ENCODE assay signal across 9 mouse cellular contexts in the genomic region with DNA sequence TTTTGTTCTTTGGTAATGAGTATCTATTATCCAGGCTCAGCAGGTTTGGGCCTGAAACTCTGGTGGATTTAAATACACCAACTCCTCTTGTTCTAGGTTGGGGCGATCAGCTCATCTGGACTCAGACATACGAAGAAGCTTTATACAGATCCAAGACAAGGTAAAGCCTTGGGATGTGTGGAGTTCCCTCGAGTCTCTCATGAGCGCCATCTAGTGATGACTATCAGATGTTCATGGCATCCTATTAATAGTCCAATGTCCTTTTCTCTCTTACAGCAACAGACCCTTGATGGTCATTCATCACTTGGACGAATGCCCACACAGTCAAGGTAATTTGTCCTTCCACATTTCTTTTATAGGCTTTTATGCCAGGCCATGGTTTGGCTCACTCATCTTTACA. TPM values are rescaled to one million over a fixed set of nuclear protein-coding genes. Genes with fewer than 3 reads are reported as not detected.
A peak's percentile ranks its signal among the peaks of the same experiment; 100 is the strongest.
DNase-seq lines count a peak whose midpoint lies in the region; ATAC-seq and TF ChIP-seq lines count a peak whose summit lies in the region.
"Had no signal": no experiment of that assay in that cellular context is flagged by ENCODE, and none has a peak within 500 bp of the region (broad histone marks: within the 10 kb centered on the region; RNA-seq: fewer than 3 reads in every experiment).

No protein-coding gene starts in this region.

- H3K4me3 ChIP-seq in heart, adult 2 months, result no peak overlapping the region
- H3K4me3 ChIP-seq in spleen, adult 2 months (ENCODE audit: extremely low read depth, insufficient read depth, insufficient read length), result no peak overlapping the region
- H3K4me3 ChIP-seq in hindbrain, embryonic 11.5 days (ENCODE audit: low read depth, low read length), result no peak overlapping the region

- H3K27me3 ChIP-seq in heart, adult 2 months (ENCODE audit: control insufficient read depth, insufficient read depth, low read length), result no peaks in the 10 kb centered on the region
- no peaks in the 10 kb centered on the region for H3K27me3 ChIP-seq in spleen, adult 2 months (ENCODE audit: control insufficient read depth, insufficient read depth, low read length)
- no peaks in the 10 kb centered on the region for H3K27me3 ChIP-seq in hindbrain, embryonic 11.5 days (ENCODE audit: control insufficient read depth, insufficient read depth, low read length)

- no peak for TF ChIP-seq EP300 in heart, adult 2 months (IDR thresholded peaks at IDR 0.05; ENCODE audit: insufficient read depth, low read depth, low read length)

- no peaks in the 10 kb centered on the region for H3K9me3 ChIP-seq in hindbrain, embryonic 11.5 days (ENCODE audit: control insufficient read depth, low read length)

- 25% methylated on average over 5 of the region's 5 CpGs for WGBS in heart, adult 2 months
- WGBS in spleen, adult 2 months, result 35% methylated on average over 5 of the region's 5 CpGs
- WGBS in hindbrain, embryonic 11.5 days, result 37% methylated on average over 5 of the region's 5 CpGs

- no peaks in the 10 kb centered on the region for H3K4me1 ChIP-seq in heart, adult 2 months (ENCODE audit: control insufficient read depth, insufficient read depth, low read length)
- H3K4me1 ChIP-seq in spleen, adult 2 months (ENCODE audit: control insufficient read depth, insufficient read depth, insufficient read length), result no peaks in the 10 kb centered on the region
- no peaks in the 10 kb centered on the region; the same call in 1 of the 2 replicates for H3K4me1 ChIP-seq in hindbrain, embryonic 11.5 days (replicated peaks; ENCODE audit: control insufficient read depth, insufficient read depth, low read length)

- peak; percentile 79 for TF ChIP-seq CTCF in heart, adult 2 months (IDR thresholded peaks at IDR 0.05)
- TF ChIP-seq CTCF in spleen, adult 2 months (IDR thresholded peaks at IDR 0.05; ENCODE audit: extremely low read depth, insufficient read depth, insufficient read length, insufficient replicate concordance), result peak; percentile 11; the same call in 1 of the 2 replicates

- no peaks in the 10 kb centered on the region for H3K79me2 ChIP-seq in heart, adult 2 months (replicated peaks; ENCODE audit: control insufficient read depth, insufficient read depth, low read length)

- no peak overlapping the region for H3K9ac ChIP-seq in heart, adult 2 months (ENCODE audit: low read depth, low read length)
- H3K9ac ChIP-seq in hindbrain, embryonic 11.5 days (ENCODE audit: low read depth, low read length), result no peak overlapping the region

- intact Hi-C loops in heart, adult 2 months (cut with DNase I), result loop anchor here (1.0 to 5.0 kb wide), 2 partner anchors 47 to 99 kb away; a partner anchor contains a TSS
- intact Hi-C loops in heart, postnatal 25 days (cut with DNase I), result loop anchor here (2.0 to 5.0 kb wide), 2 partner anchors 47 to 103 kb away; a partner anchor contains a TSS

- no peak overlapping the region for H3K27ac ChIP-seq in heart, adult 2 months
- no peak overlapping the region for H3K27ac ChIP-seq in spleen, adult 2 months (ENCODE audit: insufficient read depth, low read length)
- H3K27ac ChIP-seq in hindbrain, embryonic 11.5 days (ENCODE audit: low read depth, low read length), result no peak overlapping the region

- peak; percentile 63 for ATAC-seq in hindbrain, embryonic 11.5 days (ENCODE audit: low FRiP score)
- peak; percentile 76 for ATAC-seq in megakaryocyte-erythroid progenitor cell, adult 5-6 weeks (replicated peaks; ENCODE audit: low FRiP score, low TSS enrichment, poor library complexity, severe bottlenecking)

- no peaks in the 10 kb centered on the region for H3K36me3 ChIP-seq in heart, adult 2 months (ENCODE audit: control insufficient read depth, insufficient read depth, low read length)
- H3K36me3 ChIP-seq in spleen, adult 2 months (ENCODE audit: control insufficient read depth, insufficient read depth, low read length), result no peaks in the 10 kb centered on the region
- H3K36me3 ChIP-seq in hindbrain, embryonic 11.5 days (ENCODE audit: control insufficient read depth, insufficient read depth, low read length), result no peaks in the 10 kb centered on the region

- TF ChIP-seq POLR2A in heart, adult 2 months (IDR thresholded peaks at IDR 0.05; ENCODE audit: insufficient read depth, low read depth, low read length), result no peak
- no peak for TF ChIP-seq POLR2A in spleen, adult 2 months (IDR thresholded peaks at IDR 0.05; ENCODE audit: low read depth, low read length)

- no peak for DNase-seq in heart, adult 2 months
- DNase-seq in heart, postnatal 25 days (ENCODE audit: low spot score), result no peak
- DNase-seq in spleen, adult 2 months (ENCODE audit: low read depth in 1 of 2, low spot score in 2 of 2), result no peak
- no peak for DNase-seq in spleen, postnatal 10 days (ENCODE audit: low spot score in 2 of 2)
- DNase-seq in cerebellum, adult 9-11 months, result peak; percentile 10
- peak; percentile 75 for DNase-seq in hindbrain, embryonic 11.5 days (ENCODE audit: low spot score)
- DNase-seq in spleen, postnatal 14 days (ENCODE audit: low spot score in 2 of 2), result no peak

- H3K4me2 ChIP-seq in hindbrain, embryonic 11.5 days (replicated peaks; ENCODE audit: low read depth, low read length), result no peak overlapping the region

RNA-seq across cellular contexts. Expression of a gene that starts 3.1 kb away (rescaled TPM):
- not detected for total RNA-seq in heart, adult 2 months (2021)
- polyA plus RNA-seq in heart, adult 2 months (2012; rRNA removed), result 2.5 TPM in 1 of 2 replicates, not detected in the other
- not detected for total RNA-seq in heart, postnatal 25 days (2021)
- 0.12 TPM in 1 of 2 replicates, not detected in the other for polyA plus RNA-seq in spleen, adult 2 months (2012; rRNA removed)
- polyA plus RNA-seq in hindbrain, embryonic 11.5 days (2014; fragmentation: Nextera tagmentation; extraction: Ambion mirVana), result not detected in 2 replicates
- total RNA-seq in megakaryocyte-erythroid progenitor cell, adult 5-6 weeks (2014; fragmentation: Nextera tagmentation), result not detected in 2 replicates
- not detected in 2 replicates for total RNA-seq in megakaryocyte-erythroid progenitor cell, adult 5-6 weeks (2017)
- total RNA-seq: heart, postnatal 14 days had no signal

RNA-seq across cellular contexts. Expression of a gene that starts 46.5 kb away (rescaled TPM):
- total RNA-seq in heart, adult 2 months (2021), result 10 to 100 TPM; 41.2 to 47.2 TPM
- polyA plus RNA-seq in heart, adult 2 months (2012; rRNA removed), result 61.1 and 73.0 TPM in 2 replicates
- 10 to 100 TPM; 44.2 to 57.7 TPM for total RNA-seq in heart, postnatal 25 days (2021)
- polyA plus RNA-seq in spleen, adult 2 months (2012; rRNA removed), result 298 and 415 TPM in 2 replicates
- polyA plus RNA-seq in hindbrain, embryonic 11.5 days (2014; fragmentation: Nextera tagmentation; extraction: Ambion mirVana), result 207 and 229 TPM in 2 replicates
- 126 and 142 TPM in 2 replicates for total RNA-seq in megakaryocyte-erythroid progenitor cell, adult 5-6 weeks (2014; fragmentation: Nextera tagmentation)
- 108 and 141 TPM in 2 replicates for total RNA-seq in megakaryocyte-erythroid progenitor cell, adult 5-6 weeks (2017)

Comparison
In these comparisons a context has a peak if more than half of its experiments do, and no peak if none do; other contexts are left out.
1. DNase-seq: peak in cerebellum, adult 9-11 months (single experiment) and hindbrain, embryonic 11.5 days (single experiment); none in heart, adult 2 months (0 of 2), heart, postnatal 25 days (single experiment), spleen, adult 2 months (0 of 2), spleen, postnatal 10 days (0 of 2) and spleen, postnatal 14 days (0 of 2).